Mouse (Mus musculus) layer of hippocampus, adult 18-20 months (tissue): ENCODE measurements around the gene Gpr89. TPM values are rescaled to one million over a fixed set of nuclear protein-coding genes. Genes with fewer than 3 reads are reported as not detected.

ENCODE experiments used
- DNase-seq, 2 experiments: peaks; one replicate each; pipeline ENCODE4 v3.0.0; 2022; ENCODE audit warnings: low spot score in 2 of 2
- total RNA-seq, 2 experiments: library from RNA; stranded (reverse); gene quantifications; 2 replicates each; pipeline ENCODE4 v1.2.3; 2021

The Gpr89 gene
- total RNA-seq, 2 experiments from 2014 or later: 42.7 to 43.4 TPM

- DNase-seq: peak in 1 of 2 experiments; percentile 20
Observed at GRCm38 (mm10) chr3:96871070-96871469, 34.1 kb downstream of the Gpr89 start.

- DNase-seq: peak in 1 of 2 experiments; percentile 23
Observed at GRCm38 (mm10) chr3:96870270-96870669, 34.9 kb downstream of the Gpr89 start.

GRCm38 (mm10) chr3:96869091-96869490, 36.1 kb downstream of the Gpr89 start:
- no peak for DNase-seq

GRCm38 (mm10) chr3:96868566-96868965, 36.6 kb downstream of the Gpr89 start:
- DNase-seq: no peak

- DNase-seq: no peak
Observed at GRCm38 (mm10) chr3:96867863-96868262, 37.3 kb downstream of the Gpr89 start.

- DNase-seq: no peak
Observed at GRCm38 (mm10) chr3:96860498-96860897, 44.6 kb downstream of the Gpr89 start.

GRCm38 (mm10) chr3:96855833-96856232, 49.3 kb downstream of the Gpr89 start:
- no peak for DNase-seq

- no peak for DNase-seq
Observed at GRCm38 (mm10) chr3:96854376-96854775, 50.8 kb downstream of the Gpr89 start.

- DNase-seq: no peak
Observed at GRCm38 (mm10) chr3:96852561-96852960, 52.6 kb downstream of the Gpr89 start.

- DNase-seq: no peak
Observed at GRCm38 (mm10) chr3:96849168-96849727, 55.9 kb downstream of the Gpr89 start.

GRCm38 (mm10) chr3:96848470-96848869, 56.7 kb downstream of the Gpr89 start:
- DNase-seq: peak; percentile 41 to 47

- no peak for DNase-seq
Observed at GRCm38 (mm10) chr3:96847661-96848060, 57.5 kb downstream of the Gpr89 start.

GRCm38 (mm10) chr3:96846985-96847384, 58.2 kb downstream of the Gpr89 start:
- no peak for DNase-seq

GRCm38 (mm10) chr3:96845806-96846205, 59.3 kb downstream of the Gpr89 start:
- no peak for DNase-seq

- DNase-seq: no peak
Observed at GRCm38 (mm10) chr3:96845191-96845590, 60.0 kb downstream of the Gpr89 start.

GRCm38 (mm10) chr3:96838996-96839645, 66.0 kb downstream of the Gpr89 start:
- DNase-seq: no peak

- DNase-seq: no peak
Observed at GRCm38 (mm10) chr3:96836414-96836813, 68.7 kb downstream of the Gpr89 start.

- DNase-seq: no peak
Observed at GRCm38 (mm10) chr3:96834587-96835348, 70.4 kb downstream of the Gpr89 start.

- no peak for DNase-seq
Observed at GRCm38 (mm10) chr3:96832930-96833329, 72.2 kb downstream of the Gpr89 start.

GRCm38 (mm10) chr3:96829856-96830255, 75.3 kb downstream of the Gpr89 start:
- no peak for DNase-seq

- DNase-seq: no peak
Observed at GRCm38 (mm10) chr3:96828984-96829383, 76.2 kb downstream of the Gpr89 start, which contains the start of the genes Pdzk1 and Cd160. Gene Pdzk1 (plus strand): TSS chr3:96829284. Gene Cd160 (minus strand): TSS chr3:96829351.

- no peak for DNase-seq
Observed at GRCm38 (mm10) chr3:96828308-96828864, 76.8 kb downstream of the Gpr89 start.
